Mouse (Mus musculus) heart, embryonic 10.5 days (tissue): ENCODE results near the gene Tex50. TPM values are rescaled to one million over a fixed set of nuclear protein-coding genes. Genes with fewer than 3 reads are reported as not detected.
"Not testable (repeated sequence)": the region's sequence is repeated elsewhere in the genome, so short reads cannot be mapped to it uniquely, and the experiment has no call there.

Experiments used
- DNase-seq: peaks from one replicate; pipeline ENCODE4 v3.0.0-alpha.2; 2017; ENCODE audit warnings: low spot score
- H3K27ac ChIP-seq: fragments of 300-500 bp; sonication (generic); 2 replicates; pipeline ENCODE4 v1.5.1; 2016; ENCODE audit warnings: mild to moderate bottlenecking
- H3K27me3 ChIP-seq: fragments of 300-500 bp; sonication (generic); 2 replicates; pipeline ENCODE4 v1.6.1; 2016; ENCODE audit warnings: mild to moderate bottlenecking; ENCODE audit not compliant: poor library complexity, insufficient read depth, severe bottlenecking
- H3K36me3 ChIP-seq: fragments of 300-500 bp; sonication (generic); 2 replicates; pipeline ENCODE4 v1.6.1; 2016; ENCODE audit warnings: mild to moderate bottlenecking, moderate library complexity
- H3K4me1 ChIP-seq: fragments of 300-500 bp; sonication (generic); 2 replicates; pipeline ENCODE4 v1.6.1; 2016; ENCODE audit warnings: mild to moderate bottlenecking
- H3K4me3 ChIP-seq: fragments of 300-500 bp; sonication (generic); 2 replicates; pipeline ENCODE4 v1.5.1; 2016; ENCODE audit warnings: mild to moderate bottlenecking, moderate library complexity
- H3K9me3 ChIP-seq: fragments of 300-500 bp; sonication (generic); 2 replicates; pipeline ENCODE4 v1.6.1; 2016; ENCODE audit warnings: mild to moderate bottlenecking, moderate library complexity
- WGBS: fragments of 180-500 bp; shearing (Covaris S2); methylation state at CpG from one replicate; pipeline ENCODE4 v1.1.7; 2016; 5-methylcytosine and 5-hydroxymethylcytosine counted together
- polyA plus RNA-seq: library from polyadenylated mRNA; unstranded; fragments of >200 nt; fragmentation: Nextera tagmentation; extraction: Ambion mirVana; gene quantifications from 2 replicates; pipeline ENCODE4 v1.2.1, GENCODE M21; 2016

Gene Tex50
- polyA plus RNA-seq, 1 experiment from 2014 or later, result 0.15 TPM

DNA sequence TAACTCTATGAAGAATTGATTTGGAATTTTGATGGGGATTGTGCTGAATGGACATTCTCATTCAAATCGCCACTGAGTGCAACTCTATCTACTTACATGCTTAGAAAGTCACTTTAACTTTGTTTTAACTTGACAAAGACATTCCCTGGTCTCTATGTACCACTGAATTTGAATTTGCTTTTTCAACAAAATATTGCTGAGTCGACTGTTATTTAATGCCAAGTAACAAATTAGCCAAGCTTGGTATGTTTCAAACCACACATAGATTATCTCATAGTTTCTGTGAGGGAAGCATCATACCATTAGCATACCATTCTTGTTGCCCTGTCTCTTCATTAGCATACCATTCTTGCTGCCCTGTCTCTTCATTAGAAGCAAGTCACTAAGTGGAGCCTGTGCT, 11.2 kb downstream of the Tex50 start:
- Histone ChIP-seq H3K9me3 (no peaks in the 10 kb centered on the region), H3K4me1 (peaks cover under 1% of the 10 kb centered on the region; the same call in 1 of the 2 replicates), H3K36me3 (no peaks in the 10 kb centered on the region), H3K27ac (no peak overlapping the region), H3K4me3 (no peak overlapping the region), H3K27me3 (no peaks in the 10 kb centered on the region)
- 68% methylated on average over 2 of the region's 2 CpGs for WGBS
- DNase-seq, result no peak

DNA sequence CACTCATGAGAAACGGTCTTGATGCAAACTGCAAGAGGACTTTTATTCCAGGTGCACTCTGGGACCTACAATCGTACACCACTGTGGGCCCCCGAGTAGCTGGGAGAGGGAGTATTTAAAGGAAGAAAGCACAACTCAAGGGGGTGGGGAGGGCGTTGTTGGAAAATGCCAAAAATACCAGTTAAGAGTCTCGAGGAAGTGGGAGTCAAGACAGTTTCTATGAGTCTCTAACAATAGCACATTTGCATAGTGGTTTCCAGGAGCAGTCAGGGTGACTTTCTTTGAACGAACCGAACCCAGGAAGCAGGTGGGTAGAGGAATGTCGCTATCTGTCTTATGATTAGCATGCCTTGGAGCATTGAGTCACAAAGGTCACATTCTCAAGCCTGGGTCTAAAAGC, 13.5 kb downstream of the Tex50 start:
- not testable (repeated sequence) for H3K36me3 ChIP-seq, H3K4me3 ChIP-seq, DNase-seq, H3K4me1 ChIP-seq, H3K9me3 ChIP-seq, H3K27ac ChIP-seq, H3K27me3 ChIP-seq
- WGBS, result 75% methylated on average over 8 of the region's 8 CpGs

DNA sequence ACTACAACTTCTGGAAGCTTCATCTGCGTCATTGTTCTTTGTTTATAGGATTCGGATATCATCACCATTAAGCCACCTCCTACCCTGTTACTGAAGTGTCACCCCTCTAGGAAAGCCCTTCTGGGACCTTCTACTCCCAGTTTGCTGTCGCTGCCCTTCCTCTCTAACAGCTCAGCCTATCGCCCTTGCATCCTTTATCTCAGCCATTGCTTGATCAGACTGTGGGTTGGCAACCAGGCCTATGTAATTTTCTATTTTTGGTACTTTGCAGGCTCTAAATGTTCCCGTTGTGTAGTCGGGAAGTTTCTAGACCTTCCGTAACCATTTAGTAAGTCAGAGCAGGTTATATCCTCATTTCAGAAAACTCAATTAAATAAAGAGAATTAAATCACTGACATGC, 15.9 kb downstream of the Tex50 start:
- Histone ChIP-seq H3K4me3 (no peak overlapping the region), H3K27me3 (no peaks in the 10 kb centered on the region), H3K36me3 (no peaks in the 10 kb centered on the region), H3K9me3 (no peaks in the 10 kb centered on the region), H3K27ac (no peak overlapping the region), H3K4me1 (peaks cover 6% of the 10 kb centered on the region; the same call in 1 of the 2 replicates)
- WGBS, result 75% methylated on average over 7 of the region's 7 CpGs
- no peak for DNase-seq

DNA sequence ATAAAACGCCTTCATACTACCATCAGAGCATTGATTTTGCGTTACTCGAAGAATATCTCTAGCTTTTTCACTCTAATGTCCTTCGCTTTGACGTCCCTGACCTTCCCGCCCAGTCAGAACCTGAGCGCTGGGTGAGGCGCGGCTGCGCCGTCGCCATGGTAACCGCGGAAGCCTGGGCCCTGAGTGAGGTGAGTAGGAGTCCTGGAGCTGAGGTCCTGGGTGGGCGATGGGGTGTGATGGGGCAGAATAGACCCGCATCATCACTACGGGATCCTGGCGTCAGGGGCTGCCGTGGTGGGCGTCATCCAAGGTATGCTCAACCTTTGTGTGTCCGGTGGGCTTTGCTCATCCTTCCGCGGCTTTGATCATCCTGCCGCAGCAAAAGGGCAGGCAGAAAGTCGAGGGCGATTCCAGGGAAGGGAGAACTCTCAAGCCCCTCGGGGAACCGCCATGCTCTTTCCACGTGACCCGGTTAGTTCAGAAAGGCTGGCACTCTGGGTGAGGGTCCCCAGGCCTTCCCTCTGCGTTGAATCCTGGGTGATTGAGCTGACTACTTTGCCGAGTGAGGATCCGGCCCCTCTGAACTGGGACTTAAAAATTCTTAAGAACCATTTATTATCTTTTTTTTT, 16.5 kb downstream of the Tex50 start, which contains the start of gene Ankrd45:
Gene Ankrd45 (plus strand): TSS at position 161 of the 629 bp plus-strand sequence.
- H3K27ac ChIP-seq, result peak within 1 kb of the TSS; percentile 69; the same call in 1 of the 2 replicates
- H3K4me3 ChIP-seq, result peak within 1 kb of the TSS; percentile 63
- H3K9me3 ChIP-seq, result no peaks in the 10 kb centered on the region
- WGBS, result 6% methylated on average over 33 of the region's 33 CpGs
- H3K36me3 ChIP-seq, result no peaks in the 10 kb centered on the region
- H3K4me1 ChIP-seq, result peaks cover 6% of the 10 kb centered on the region; the same call in 1 of the 2 replicates
- no peaks in the 10 kb centered on the region for H3K27me3 ChIP-seq
- DNase-seq, result peak; percentile 79

DNA sequence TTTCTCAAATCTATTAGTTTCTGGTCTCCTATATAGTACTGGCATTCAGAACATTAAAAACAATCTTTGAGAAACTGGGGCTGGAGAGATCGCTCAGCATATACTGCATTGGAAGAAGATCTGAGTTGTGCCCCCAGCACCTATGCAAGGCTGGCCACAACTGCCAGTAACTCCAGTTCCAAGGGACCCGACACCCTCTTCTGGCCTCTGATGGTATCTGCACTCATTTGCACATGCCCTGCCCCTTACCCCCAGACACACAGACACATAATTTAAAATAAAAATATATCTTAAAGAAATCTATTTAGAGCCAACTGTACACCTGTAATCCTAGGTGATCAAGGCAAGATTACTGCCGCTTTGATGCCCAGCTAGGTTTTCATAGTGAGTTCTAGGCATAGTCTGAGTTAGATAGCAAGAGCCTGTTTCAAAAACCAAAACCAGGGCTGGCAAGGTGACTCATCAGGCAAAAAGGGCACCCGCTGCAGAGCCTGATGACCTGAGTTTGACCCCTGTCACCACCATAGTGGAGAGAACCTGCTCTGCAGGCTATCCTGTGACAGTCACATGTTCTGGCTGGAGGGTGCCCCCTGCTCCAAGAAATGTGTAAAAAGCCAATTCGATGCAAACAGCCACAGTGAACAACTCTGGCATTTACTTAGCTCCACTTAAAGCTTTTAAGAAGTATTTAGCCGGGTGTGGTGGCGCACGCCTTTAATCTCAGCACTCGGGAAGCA, 18.9 kb downstream of the Tex50 start:
- H3K27ac ChIP-seq, result no peak overlapping the region
- H3K4me1 ChIP-seq, result peaks cover 6% of the 10 kb centered on the region; the same call in 1 of the 2 replicates
- H3K36me3 ChIP-seq, result no peaks in the 10 kb centered on the region
- H3K9me3 ChIP-seq, result no peaks in the 10 kb centered on the region
- H3K27me3 ChIP-seq, result no peaks in the 10 kb centered on the region
- 70% methylated on average over 9 of the region's 9 CpGs for WGBS
- DNase-seq, result no peak
- no peak overlapping the region for H3K4me3 ChIP-seq

DNA sequence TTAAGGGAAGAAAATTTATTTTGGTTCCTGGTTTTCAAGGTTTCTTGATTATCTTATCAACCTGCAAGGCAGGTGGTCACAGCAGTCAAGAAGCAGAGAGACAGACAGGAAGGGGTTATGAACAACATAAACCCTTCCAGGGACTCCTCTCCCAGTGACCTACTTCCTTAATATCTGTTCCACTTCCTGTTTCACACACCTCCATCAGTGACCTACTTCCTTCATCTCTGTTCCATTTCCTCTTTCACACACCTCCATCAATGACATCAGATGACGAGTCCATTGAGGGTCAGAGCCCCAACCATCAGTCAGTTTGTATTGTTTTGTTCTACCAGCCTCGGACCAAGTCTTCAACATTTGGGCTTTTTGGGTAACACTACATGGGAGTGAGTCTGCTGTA, 19.6 kb downstream of the Tex50 start:
- no peak overlapping the region for H3K4me3 ChIP-seq
- H3K4me1 ChIP-seq, result peaks cover 6% of the 10 kb centered on the region; the same call in 1 of the 2 replicates
- no peaks in the 10 kb centered on the region for H3K27me3 ChIP-seq
- no peaks in the 10 kb centered on the region for H3K36me3 ChIP-seq
- no peak for DNase-seq
- no peak overlapping the region for H3K27ac ChIP-seq
- no peaks in the 10 kb centered on the region for H3K9me3 ChIP-seq
- 79% methylated on average over 2 of the region's 2 CpGs for WGBS

DNA sequence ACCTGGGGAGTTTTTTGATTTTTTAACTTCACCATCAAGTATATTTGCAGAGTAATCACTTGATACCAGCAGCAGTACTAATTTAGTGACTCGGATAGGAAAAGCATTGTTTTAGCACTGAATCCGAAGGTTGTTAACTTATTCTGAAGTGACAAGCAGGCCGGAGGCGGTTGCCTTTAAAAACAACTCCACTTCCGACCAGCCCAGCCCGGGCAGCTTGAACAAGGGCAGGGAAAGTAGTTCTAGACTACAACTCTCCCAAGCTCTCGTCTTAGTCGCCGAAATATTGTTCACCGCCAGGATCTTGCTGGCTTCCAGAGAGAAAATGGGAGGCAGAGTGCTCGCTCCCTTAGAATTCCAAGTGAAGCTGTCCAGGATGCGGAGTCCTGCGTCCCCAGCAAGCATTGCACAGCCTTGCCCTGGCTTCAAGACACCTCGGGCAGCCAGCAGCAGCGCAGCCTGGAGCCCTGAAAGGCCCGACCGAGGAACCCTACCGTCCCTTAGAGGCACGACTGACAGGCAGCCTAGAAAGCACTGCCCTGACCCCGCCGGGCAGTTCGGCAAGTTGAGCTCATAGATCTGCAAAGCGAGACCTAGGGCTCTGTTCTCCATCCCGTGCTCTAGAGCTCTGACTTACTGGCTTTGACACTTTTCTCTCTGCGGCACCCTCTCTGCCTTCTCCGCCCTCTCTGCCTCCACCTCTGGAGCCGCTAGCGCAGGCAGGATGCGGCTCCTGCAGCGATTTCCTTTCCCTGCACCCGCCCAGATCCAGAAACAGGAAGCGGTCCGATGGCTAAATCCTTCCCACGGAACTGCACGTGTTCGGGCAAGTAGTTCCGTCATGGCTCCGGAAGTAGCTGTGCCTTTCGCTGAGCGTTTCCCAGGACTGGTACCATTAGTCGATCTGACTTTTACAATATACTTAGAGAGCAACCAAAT, 28.1 kb downstream of the Tex50 start, which contains the start of gene Klhl20:
Gene Klhl20 (minus strand): TSS at position 786 of the 939 bp plus-strand sequence.
- 2% methylated on average over 41 of the region's 41 CpGs for WGBS
- H3K27me3 ChIP-seq, result no peaks in the 10 kb centered on the region
- H3K4me3 ChIP-seq, result peak within 1 kb of the TSS; percentile 95
- H3K9me3 ChIP-seq, result no peaks in the 10 kb centered on the region
- peak within 1 kb of the TSS; percentile 89 for H3K27ac ChIP-seq
- DNase-seq, result peak; percentile 96
- H3K36me3 ChIP-seq, result peaks cover 10% of the 10 kb centered on the region
- peaks cover 13% of the 10 kb centered on the region for H3K4me1 ChIP-seq

DNA sequence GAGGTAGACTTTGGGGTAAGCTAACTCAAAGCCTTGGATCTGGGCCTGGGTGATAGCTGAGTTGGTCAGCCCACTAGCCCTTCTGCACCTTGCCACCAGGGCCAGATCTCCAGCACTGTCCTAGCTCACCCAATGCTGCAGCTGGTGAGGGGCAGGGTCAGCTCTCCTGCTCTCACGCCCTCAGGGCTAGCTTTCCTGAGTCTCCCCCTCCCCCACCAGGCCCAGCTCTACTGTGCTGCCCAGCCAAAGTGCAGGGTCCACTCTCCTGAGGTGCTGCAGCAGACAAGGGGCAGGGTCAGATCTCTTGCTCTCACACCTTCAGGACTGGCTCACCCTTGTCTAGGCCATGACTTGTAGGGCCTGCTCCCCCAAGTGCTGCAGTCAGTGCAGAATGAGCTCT, 32.7 kb downstream of the Tex50 start:
- Histone ChIP-seq H3K9me3 (no peaks in the 10 kb centered on the region), H3K4me1 (peaks cover 13% of the 10 kb centered on the region), H3K4me3 (no peak overlapping the region), H3K36me3 (peaks cover 10% of the 10 kb centered on the region), H3K27me3 (no peaks in the 10 kb centered on the region), H3K27ac (no peak overlapping the region)
- DNase-seq, result no peak
- WGBS, result 73% methylated on average over 1 of the region's 1 CpGs

DNA sequence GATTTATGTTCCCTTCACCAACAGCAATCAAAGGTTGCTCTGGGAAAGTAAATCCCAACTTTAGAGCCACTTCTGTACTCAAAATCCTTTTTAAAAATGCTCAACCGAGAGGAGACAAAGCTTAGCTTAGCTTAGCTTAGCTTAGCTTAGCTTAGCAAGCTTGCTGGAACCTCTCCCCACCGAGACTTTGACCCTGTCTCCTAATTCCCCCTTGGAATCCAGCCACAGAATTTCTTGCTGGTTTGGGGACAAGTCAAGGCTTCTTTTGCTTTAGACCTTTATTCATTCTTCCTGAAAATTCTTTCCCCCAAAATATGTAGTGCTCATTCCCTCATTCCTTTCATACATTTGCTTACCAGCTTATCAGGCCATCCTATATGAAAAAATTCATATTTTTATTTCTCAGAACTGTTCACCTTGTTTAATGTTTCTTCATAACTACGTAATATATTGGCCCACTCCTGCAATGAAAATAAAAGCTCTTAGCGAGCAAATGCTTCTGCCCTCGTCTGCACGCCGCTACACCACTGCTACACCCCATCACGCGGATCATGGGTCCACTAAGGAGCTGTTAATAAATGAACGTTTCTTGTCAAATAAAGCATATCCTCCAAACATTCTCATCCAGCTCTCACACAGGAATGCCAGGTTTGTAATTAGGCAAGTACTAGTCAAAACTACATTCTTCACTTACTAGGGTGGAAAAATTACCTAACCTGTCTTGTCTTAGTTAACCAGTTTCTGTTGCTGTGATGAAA, 36.3 kb downstream of the Tex50 start:
- H3K27me3 ChIP-seq, result no peaks in the 10 kb centered on the region
- 88% methylated on average over 10 of the region's 10 CpGs for WGBS
- H3K36me3 ChIP-seq, result peaks cover 14% of the 10 kb centered on the region
- DNase-seq, result no peak
- H3K4me3 ChIP-seq, result no peak overlapping the region
- H3K4me1 ChIP-seq, result 0 out of 2 replicates have a peak, but pooled peaks cover 4% of the 10 kb centered on the region
- no peaks in the 10 kb centered on the region for H3K9me3 ChIP-seq
- no peak overlapping the region for H3K27ac ChIP-seq

DNA sequence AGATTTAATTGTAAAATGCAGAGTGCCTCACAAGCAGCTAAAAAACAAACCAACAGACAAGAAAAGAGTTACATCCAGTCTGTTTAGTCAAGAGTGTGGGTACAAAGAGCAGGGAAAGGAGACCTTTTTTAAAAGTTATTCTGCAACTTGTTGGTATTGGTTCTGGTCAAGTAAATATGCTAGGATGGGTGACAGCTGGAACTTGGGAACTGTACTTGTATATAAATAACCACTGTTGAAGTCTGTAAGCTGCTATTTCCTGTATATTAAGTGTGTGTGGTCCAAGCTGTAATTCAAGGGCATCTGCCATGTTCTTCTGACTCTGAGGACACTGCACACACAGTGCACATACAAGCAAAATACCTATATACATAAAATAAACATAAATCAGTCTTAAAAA, 44.5 kb downstream of the Tex50 start:
- Histone ChIP-seq H3K4me1 (no peaks in the 10 kb centered on the region), H3K9me3 (no peaks in the 10 kb centered on the region), H3K36me3 (peaks cover 1% of the 10 kb centered on the region), H3K4me3 (no peak overlapping the region), H3K27ac (no peak overlapping the region), H3K27me3 (no peaks in the 10 kb centered on the region)
- no peak for DNase-seq

DNA sequence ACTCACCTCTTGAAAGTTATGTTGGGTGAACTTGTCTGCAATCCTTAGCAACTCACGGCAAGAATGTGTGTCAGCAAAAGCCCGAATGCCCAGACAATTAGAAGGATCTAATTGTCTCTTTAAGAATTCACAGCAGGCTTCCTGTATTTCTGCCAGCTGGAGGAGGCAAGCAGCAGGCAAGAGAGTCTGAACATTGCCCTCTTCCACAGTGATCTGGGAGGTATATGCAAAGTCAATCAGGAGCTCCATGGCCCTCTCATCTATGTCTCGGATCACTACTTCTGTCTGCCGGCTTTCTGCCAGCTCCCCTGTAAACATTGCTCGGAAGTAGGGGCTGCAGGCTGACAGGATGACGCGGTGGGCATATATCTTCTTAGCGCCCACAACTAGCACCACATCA, 49.9 kb downstream of the Tex50 start:
- H3K27ac ChIP-seq, result no peak overlapping the region
- no peaks in the 10 kb centered on the region for H3K27me3 ChIP-seq
- H3K9me3 ChIP-seq, result no peaks in the 10 kb centered on the region
- H3K4me3 ChIP-seq, result no peak overlapping the region
- no peak for DNase-seq
- WGBS, result 91% methylated on average over 8 of the region's 8 CpGs
- no peaks in the 10 kb centered on the region for H3K4me1 ChIP-seq
- peaks cover 22% of the 10 kb centered on the region for H3K36me3 ChIP-seq
